Mouse (Mus musculus) spleen, adult 2 months (tissue): Measurements from ENCODE around the gene Gm10964.

Source experiments
- CTCF ChIP-seq: fragments of 200-500 bp; IDR thresholded peaks from 2 replicates; pipeline ENCODE4 v1.5.1; 2011; ENCODE audit warnings: mild to moderate bottlenecking, inconsistent platforms; ENCODE audit not compliant: insufficient read depth, insufficient read length, insufficient replicate concordance; ENCODE audit errors: extremely low read depth
- POLR2A ChIP-seq: fragments of 200-500 bp; IDR thresholded peaks from 2 replicates; pipeline ENCODE4 v1.6.1; 2011; ENCODE audit warnings: low read depth, low read length, inconsistent platforms

- TF ChIP-seq CTCF = no peak
- TF ChIP-seq POLR2A = no peak
These were observed 2.0 kb upstream of the Gm10964 start for GRCm38 (mm10) chr3:103737061-103737754.
